Mouse (Mus musculus) macrophage (primary cell): ENCODE measurements around the gene Apoc1. TPM values are rescaled to one million over a fixed set of nuclear protein-coding genes. Genes with fewer than 3 reads are reported as not detected.
A peak's percentile ranks its signal among the peaks of the same experiment; 100 is the strongest.

Experiments
- H3K27ac ChIP-seq: fragments of 350-480 bp; formaldehyde crosslinking; 2 replicates; pipeline ENCODE4 v1.9.0; 2021
- H3K36me3 ChIP-seq: fragments of 350-480 bp; formaldehyde crosslinking; 2 replicates; pipeline ENCODE4 v1.9.0; 2021; ENCODE audit errors: inconsistent target
- H3K4me3 ChIP-seq: fragments of 350-480 bp; formaldehyde crosslinking; 2 replicates; pipeline ENCODE4 v1.9.0; 2021; ENCODE audit errors: inconsistent target
- H3K79me2 ChIP-seq: fragments of 350-480 bp; formaldehyde crosslinking; 2 replicates; pipeline ENCODE4 v1.9.0; 2021; ENCODE audit errors: inconsistent target
- WGBS: methylation state at CpG from one replicate; pipeline ENCODE4 v1.1.7; 2026; ENCODE audit warnings: inconsistent platforms; ENCODE audit not compliant: missing documents; 5-methylcytosine and 5-hydroxymethylcytosine counted together
- polyA plus RNA-seq: library from polyadenylated mRNA; stranded (reverse); fragments of 250-400 nt; gene quantifications from 3 replicates; pipeline ENCODE4 v1.2.4, GENCODE M21; 2018; ENCODE audit warnings: inconsistent platforms

The Apoc1 gene
- polyA plus RNA-seq, 1 experiment from 2014 or later: 4.3 TPM

DNA sequence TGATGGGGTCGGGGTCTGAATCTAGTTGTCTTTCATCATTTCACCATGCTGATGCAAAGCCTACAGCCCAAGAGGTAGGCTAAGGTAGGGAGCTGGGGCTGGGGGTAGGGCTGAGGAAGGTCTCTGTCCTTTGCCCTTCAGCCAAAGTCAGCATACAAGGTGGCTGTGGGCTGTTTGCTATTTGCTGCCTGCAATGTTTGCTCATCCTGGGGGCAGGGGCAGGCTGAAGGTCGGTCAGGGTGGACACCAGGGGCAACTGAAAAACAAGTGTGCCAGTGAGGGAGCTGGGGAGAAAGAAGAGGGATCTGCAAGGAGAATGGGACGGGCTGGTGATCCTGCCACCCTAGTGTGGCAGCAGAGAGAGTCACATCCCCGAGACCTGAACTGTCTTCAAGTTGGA is 7.1 kb downstream of the Apoc1 start:
- WGBS: 93% methylated on average over 4 of the region's 4 CpGs
- H3K27ac ChIP-seq: no peak overlapping the region
- H3K4me3 ChIP-seq: no peak overlapping the region
- no peaks in the 10 kb centered on the region for H3K79me2 ChIP-seq
- no peaks in the 10 kb centered on the region for H3K36me3 ChIP-seq

- no peak overlapping the region for H3K4me3 ChIP-seq
- WGBS: 46% methylated on average over 6 of the region's 6 CpGs
- peak overlapping the region; percentile 87 for H3K27ac ChIP-seq
- no peaks in the 10 kb centered on the region for H3K36me3 ChIP-seq
- H3K79me2 ChIP-seq: no peaks in the 10 kb centered on the region
These were observed 8.7 kb downstream of the Apoc1 start for GRCm38 (mm10) chr7:19683771-19684201.

- whole genome bisulfite sequencing: 78% methylated on average over 3 of the region's 3 CpGs
- Histone ChIP-seq H3K4me3 (no peak overlapping the region), H3K79me2 (no peaks in the 10 kb centered on the region), H3K27ac (peak overlapping the region; percentile 57), H3K36me3 (no peaks in the 10 kb centered on the region)
These were observed 9.5 kb downstream of the Apoc1 start for GRCm38 (mm10) chr7:19682979-19683378.

DNA sequence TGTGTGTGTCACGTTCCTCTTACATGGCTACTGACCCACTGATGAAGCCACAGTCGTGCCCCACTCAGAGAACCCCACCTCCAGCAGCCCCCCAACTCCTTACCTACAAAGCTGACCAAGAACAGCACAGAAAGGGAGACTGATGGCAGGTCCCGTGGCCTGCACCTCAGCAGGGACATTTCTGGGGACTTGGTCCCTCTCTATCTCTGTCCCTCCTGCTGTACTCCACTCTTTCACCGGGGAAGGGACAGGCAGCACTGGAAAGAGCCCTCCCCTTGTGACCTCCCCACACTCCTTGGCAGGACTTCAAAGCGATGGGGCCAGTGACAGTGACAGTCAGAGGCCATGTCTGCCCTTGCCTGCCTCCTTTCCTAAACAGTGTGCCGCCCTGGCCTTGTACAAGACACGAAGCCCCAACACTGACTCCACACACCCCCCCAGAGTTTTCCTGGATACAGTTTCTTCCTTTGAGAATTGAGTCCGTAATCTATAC is 11.2 kb downstream of the Apoc1 start, which contains the start of the genes Gm44805 and Apoc4:
Gene Gm44805, minus strand, starts transcription at position 222 of the 493 bp plus-strand sequence.
Gene Apoc4, minus strand, starts transcription at position 278 of the 493 bp plus-strand sequence.
- WGBS: 86% methylated on average over 8 of the region's 8 CpGs
- no peak within 1 kb of the TSS for H3K4me3 ChIP-seq
- no peaks in the 10 kb centered on the region for H3K79me2 ChIP-seq
- H3K27ac ChIP-seq: no peak within 1 kb of the TSS
- no peaks in the 10 kb centered on the region for H3K36me3 ChIP-seq

- WGBS: 86% methylated on average over 2 of the region's 2 CpGs
- Histone ChIP-seq H3K27ac (no peak overlapping the region), H3K4me3 (no peak overlapping the region), H3K36me3 (no peaks in the 10 kb centered on the region), H3K79me2 (no peaks in the 10 kb centered on the region)
These were observed 11.8 kb downstream of the Apoc1 start for GRCm38 (mm10) chr7:19680702-19681101.

DNA sequence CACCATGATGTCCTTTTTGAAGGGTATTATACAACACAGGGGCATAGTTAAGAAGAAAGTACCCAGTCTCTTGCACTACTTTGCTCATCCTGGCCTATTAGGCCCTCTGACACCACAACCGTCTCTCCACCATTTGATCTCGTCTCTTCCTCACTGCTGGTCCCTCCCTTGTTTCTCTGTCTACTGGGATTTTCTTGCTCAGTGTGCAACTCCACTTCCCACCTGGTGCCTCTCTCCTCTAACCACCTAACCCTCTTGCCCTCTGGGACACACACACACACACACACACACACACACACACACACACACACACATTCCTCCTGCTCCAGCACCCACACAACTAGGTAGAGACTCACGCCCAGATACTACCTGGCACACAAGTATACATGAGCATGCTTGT is 13.6 kb downstream of the Apoc1 start:
- no peak overlapping the region for H3K4me3 ChIP-seq
- H3K27ac ChIP-seq: no peak overlapping the region
- no peaks in the 10 kb centered on the region for H3K36me3 ChIP-seq
- H3K79me2 ChIP-seq: no peaks in the 10 kb centered on the region
- WGBS: 94% methylated on average over 3 of the region's 3 CpGs

DNA sequence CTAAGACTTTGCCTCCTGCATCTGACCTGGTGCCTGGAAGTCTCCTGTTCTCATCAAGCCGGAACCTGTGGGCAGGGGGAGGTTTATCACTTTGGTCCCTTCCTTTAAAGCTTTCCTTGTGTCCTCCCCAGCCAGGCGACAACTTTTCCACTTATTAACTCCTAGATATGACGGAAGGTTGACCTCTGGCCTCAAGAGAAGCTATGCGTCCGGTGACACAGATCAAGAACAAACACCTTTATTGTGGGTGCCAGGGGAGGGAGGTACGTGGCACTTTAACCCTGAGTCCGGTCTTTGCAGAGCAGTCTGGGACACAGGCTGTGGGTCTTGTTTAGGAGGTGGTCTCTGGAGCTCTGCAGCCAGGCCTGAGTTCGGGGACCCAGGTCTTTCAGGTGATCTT is 14.6 kb downstream of the Apoc1 start, which contains the start of gene Apoc2:
Gene Apoc2, minus strand, starts transcription at position 70 of the 400 bp plus-strand sequence.
- Histone ChIP-seq H3K79me2 (no peaks in the 10 kb centered on the region), H3K27ac (peak within 1 kb of the TSS; percentile 55), H3K36me3 (no peaks in the 10 kb centered on the region), H3K4me3 (no peak within 1 kb of the TSS)
- WGBS: 100% methylated on average over 8 of the region's 8 CpGs

- Histone ChIP-seq H3K79me2 (no peaks in the 10 kb centered on the region), H3K27ac (peak overlapping the region; percentile 55), H3K4me3 (no peak overlapping the region), H3K36me3 (no peaks in the 10 kb centered on the region)
- 67% methylated on average over 1 of the region's 1 CpGs for WGBS
These were observed 15.8 kb downstream of the Apoc1 start for GRCm38 (mm10) chr7:19676662-19677061.

GRCm38 (mm10) chr7:19675824-19676223 is 16.6 kb downstream of the Apoc1 start:
- 35% methylated on average over 10 of the region's 10 CpGs for WGBS
- Histone ChIP-seq H3K4me3 (no peak overlapping the region), H3K36me3 (no peaks in the 10 kb centered on the region), H3K27ac (peak overlapping the region; percentile 55), H3K79me2 (no peaks in the 10 kb centered on the region)

DNA sequence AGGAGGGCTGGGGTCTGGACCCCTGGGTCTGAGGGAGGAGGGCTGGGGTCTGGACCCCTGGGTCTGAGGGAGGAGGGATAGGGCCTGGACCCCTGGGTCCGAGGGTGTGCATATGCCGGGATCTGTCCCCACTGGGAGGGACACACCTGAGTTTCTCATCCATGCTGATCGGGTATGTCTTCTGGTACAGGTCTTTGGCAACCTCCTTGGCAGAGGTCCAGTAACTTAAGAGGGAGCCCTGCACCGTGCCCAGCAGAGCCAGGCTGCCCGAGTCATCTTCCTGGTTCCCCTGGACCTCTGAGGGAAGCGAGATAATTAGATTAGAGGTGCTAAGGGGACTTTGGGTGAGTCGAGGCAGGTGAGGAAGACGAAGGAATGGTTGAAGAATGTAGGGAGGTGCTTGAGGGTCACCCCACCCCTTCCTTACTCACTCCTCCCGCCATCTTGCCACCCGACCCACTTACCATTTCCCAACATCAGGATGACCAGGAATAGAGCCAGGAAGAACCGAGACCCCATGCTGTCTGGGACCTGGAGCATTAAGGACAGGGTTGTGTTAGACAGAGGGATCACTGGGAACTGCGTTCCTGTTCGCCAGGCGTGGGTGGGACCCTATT is 19.3 kb downstream of the Apoc1 start:
- no peak overlapping the region for H3K4me3 ChIP-seq
- no peaks in the 10 kb centered on the region for H3K36me3 ChIP-seq
- WGBS: 77% methylated on average over 14 of the region's 14 CpGs

GRCm38 (mm10) chr7:19671511-19671910 is 20.9 kb downstream of the Apoc1 start:
- no peaks in the 10 kb centered on the region for H3K79me2 ChIP-seq
- WGBS: 98% methylated on average over 10 of the region's 10 CpGs
- H3K4me3 ChIP-seq: no peak overlapping the region

More for the DNA sequence above, 19.3 kb downstream of the Apoc1 start:
- H3K79me2 ChIP-seq: no peaks in the 10 kb centered on the region
- no peak overlapping the region for H3K27ac ChIP-seq

GRCm38 (mm10) chr7:19668947-19669721 is 23.3 kb downstream of the Apoc1 start:
- Histone ChIP-seq H3K4me3 (no peak overlapping the region), H3K27ac (peak overlapping the region; percentile 68), H3K79me2 (peaks cover 7% of the 10 kb centered on the region), H3K36me3 (no peaks in the 10 kb centered on the region)
- WGBS: 15% methylated on average over 10 of the region's 10 CpGs

More at GRCm38 (mm10) chr7:19671511-19671910, 20.9 kb downstream of the Apoc1 start:
- no peak overlapping the region for H3K27ac ChIP-seq
- no peaks in the 10 kb centered on the region for H3K36me3 ChIP-seq

- peaks cover 24% of the 10 kb centered on the region for H3K79me2 ChIP-seq
- no peak overlapping the region for H3K4me3 ChIP-seq
- 33% methylated on average over 2 of the region's 2 CpGs for WGBS
- no peaks in the 10 kb centered on the region for H3K36me3 ChIP-seq
- peak overlapping the region; percentile 96 for H3K27ac ChIP-seq
These were observed 25.0 kb downstream of the Apoc1 start for GRCm38 (mm10) chr7:19667434-19667833.

GRCm38 (mm10) chr7:19666750-19667149 is 25.7 kb downstream of the Apoc1 start:
- Histone ChIP-seq H3K79me2 (peaks cover 30% of the 10 kb centered on the region), H3K4me3 (no peak overlapping the region), H3K27ac (peak overlapping the region; percentile 96), H3K36me3 (no peaks in the 10 kb centered on the region; the same call in 1 of the 2 replicates)
- 92% methylated on average over 3 of the region's 3 CpGs for WGBS
